Mouse (Mus musculus): Measurements from ENCODE around the gene Zbtb4.

DNA sequence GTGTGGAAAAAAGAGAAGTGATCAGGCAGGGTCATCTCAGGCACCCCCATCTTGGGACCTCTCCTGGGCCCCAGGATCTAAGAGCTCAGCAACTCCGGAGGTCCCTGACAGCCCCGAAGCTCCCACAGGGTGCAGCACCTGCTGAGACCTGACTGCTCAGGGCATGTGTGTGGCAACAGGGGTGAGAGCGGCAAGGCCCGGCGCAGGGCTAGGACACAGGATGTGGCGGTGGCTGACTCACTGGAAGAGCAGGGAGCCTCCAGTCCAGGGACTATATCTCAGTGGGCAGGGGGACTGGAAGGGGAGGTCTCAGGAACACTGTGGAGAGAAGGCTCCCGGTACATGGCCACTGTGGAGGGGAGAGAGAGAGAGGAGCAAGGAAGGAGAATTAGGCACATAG is 32.2 kb downstream of the Zbtb4 start:
- TF ChIP-seq CTCF (IDR thresholded peaks at IDR 0.05; ENCODE audit: low read depth) (no peak), EP300 (IDR thresholded peaks at IDR 0.05; ENCODE audit: low read depth) (no peak)

Data from heart, postnatal 0 days (tissue).